Mouse (Mus musculus) liver, embryonic 16.5 days (tissue): ENCODE measurements at regions not wholly inside any gene's neighbourhood (a gene's known extent, or its start where the extent isn't known, plus 50 kb on each side); places are given as distances from the start of the nearest gene placed in this dataset.

Source experiments
- ATAC-seq: fragments of 200-750 bp; cut with Nextera tagmentation; 2 replicates; pipeline ENCODE4 v1.8.0; 2017; ENCODE audit warnings: low read depth, mild to moderate bottlenecking, moderate number of reproducible peaks, moderate library complexity
- H3K27ac ChIP-seq: fragments of 300-500 bp; sonication (generic); 2 replicates; pipeline ENCODE4 v1.5.1; 2014; ENCODE audit warnings: mild to moderate bottlenecking, low read length
- H3K27me3 ChIP-seq: fragments of 300-500 bp; sonication (generic); 2 replicates; pipeline ENCODE4 v1.6.1; 2014; ENCODE audit warnings: low read depth, low read length, mixed read lengths; ENCODE audit not compliant: control insufficient read depth, insufficient read depth
- H3K36me3 ChIP-seq: fragments of 300-500 bp; sonication (generic); 2 replicates; pipeline ENCODE4 v1.6.1; 2014; ENCODE audit warnings: mild to moderate bottlenecking; ENCODE audit not compliant: control insufficient read depth, insufficient read depth
- H3K4me1 ChIP-seq: fragments of 300-500 bp; sonication (generic); 2 replicates; pipeline ENCODE4 v1.6.1; 2014; ENCODE audit warnings: low read depth, low read length, mixed read lengths; ENCODE audit not compliant: control insufficient read depth
- H3K4me2 ChIP-seq: fragments of 300-500 bp; sonication (generic); 2 replicates; pipeline ENCODE4 v1.6.1; 2014; ENCODE audit warnings: low read depth, low read length, mixed read lengths
- H3K4me3 ChIP-seq: fragments of 300-500 bp; sonication (generic); 2 replicates; pipeline ENCODE4 v1.5.1; 2014; ENCODE audit warnings: low read depth, mild to moderate bottlenecking, low read length
- H3K9ac ChIP-seq: fragments of 300-500 bp; sonication (generic); 2 replicates; pipeline ENCODE4 v1.6.1; 2014; ENCODE audit warnings: low read depth, low read length
- H3K9me3 ChIP-seq: fragments of 300-500 bp; sonication (generic); replicated peaks from 2 replicates; pipeline ENCODE4 v1.6.1; 2016; ENCODE audit warnings: low read length; ENCODE audit not compliant: control insufficient read depth
- WGBS: fragments of 180-500 bp; shearing (Covaris S2); extraction: QIAGEN DNeasy Blood & Tissue Kit; methylation state at CpG from one replicate; pipeline ENCODE4 v1.1.7; 2014; ENCODE audit not compliant: insufficient replicate concordance; 5-methylcytosine and 5-hydroxymethylcytosine counted together

DNA sequence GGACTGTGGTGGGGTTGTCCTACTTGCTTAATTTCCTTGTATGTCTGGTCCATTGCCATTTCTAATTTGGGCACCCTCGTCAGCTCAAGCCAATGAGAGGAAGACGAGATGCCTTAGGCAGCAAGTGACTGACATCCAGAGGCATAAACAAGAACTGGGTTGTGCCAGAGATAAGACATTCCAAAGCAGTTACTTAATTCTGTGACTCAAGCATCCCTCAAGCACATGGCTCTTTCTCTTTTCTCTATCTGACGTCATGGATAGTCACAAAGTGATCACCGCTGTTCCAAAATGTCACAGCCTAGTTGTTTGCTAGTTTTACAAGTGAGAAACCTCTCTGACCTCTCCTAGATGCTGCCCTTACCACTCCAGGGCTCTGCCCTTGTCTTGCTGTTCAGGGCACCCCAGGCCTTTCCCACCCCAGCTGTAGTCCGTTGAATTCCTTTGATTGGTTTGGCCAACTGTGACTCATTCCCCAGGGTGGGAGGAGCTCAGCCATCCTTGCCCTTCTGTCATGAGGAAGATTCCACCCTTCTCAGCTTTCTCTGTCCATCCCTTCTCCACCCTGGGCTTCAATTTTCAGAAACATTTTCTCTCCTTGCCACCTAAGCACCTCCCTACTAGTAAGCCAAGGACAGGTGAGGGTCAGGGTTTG lies 78.9 kb downstream of the Chst1 start:
- no peaks in the 10 kb centered on the region for H3K9me3 ChIP-seq
- no peaks in the 10 kb centered on the region for H3K4me1 ChIP-seq
- no peak overlapping the region for H3K27ac ChIP-seq
- no peaks in the 10 kb centered on the region for H3K36me3 ChIP-seq
- no peak overlapping the region for H3K4me2 ChIP-seq
- WGBS = 48% methylated on average over 5 of the region's 5 CpGs
- no peak overlapping the region for H3K4me3 ChIP-seq
- ATAC-seq = no peak
- H3K27me3 ChIP-seq = no peaks in the 10 kb centered on the region
- H3K9ac ChIP-seq = no peak overlapping the region

DNA sequence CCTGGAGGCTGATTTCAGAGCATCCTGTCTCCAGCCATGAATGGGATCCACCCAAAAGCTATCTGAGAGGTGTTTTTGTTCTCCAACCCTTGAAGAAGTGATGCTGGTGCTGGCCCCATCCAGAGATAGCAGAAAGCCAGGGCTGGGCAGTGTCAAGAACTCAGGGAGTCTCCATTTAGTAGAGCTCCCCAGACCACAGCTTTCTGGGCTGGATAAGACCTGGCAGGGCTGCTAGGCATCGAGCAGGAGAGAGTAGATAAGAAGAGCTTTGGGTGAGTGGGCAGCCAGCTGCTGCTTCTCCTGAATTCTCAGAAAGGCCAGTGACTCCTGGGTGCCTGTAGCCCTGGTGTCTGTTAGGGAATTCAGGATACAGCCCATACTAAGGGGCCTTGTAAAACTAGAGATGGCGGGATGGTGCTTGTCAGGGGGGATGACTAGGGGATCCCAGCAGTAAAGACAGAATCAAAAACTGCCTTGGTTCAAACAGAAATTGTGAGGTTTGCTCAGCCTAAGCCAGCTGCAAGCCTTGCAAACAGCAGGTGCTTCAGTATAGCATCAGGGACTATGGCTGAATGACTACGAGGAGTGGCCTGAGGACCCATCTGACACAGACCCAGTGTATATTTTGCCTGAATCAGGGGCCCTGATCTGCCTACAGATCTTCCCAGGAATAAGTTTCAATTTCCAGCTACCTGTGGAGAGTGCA lies 79.6 kb downstream of the Chst1 start:
- Histone ChIP-seq H3K4me1 (no peaks in the 10 kb centered on the region), H3K27me3 (no peaks in the 10 kb centered on the region), H3K9me3 (no peaks in the 10 kb centered on the region), H3K36me3 (no peaks in the 10 kb centered on the region), H3K4me2 (no peak overlapping the region), H3K9ac (no peak overlapping the region), H3K27ac (no peak overlapping the region), H3K4me3 (no peak overlapping the region)
- ATAC-seq = 0 out of 2 replicates have a peak, but pooled peaks have one; percentile 41
- WGBS = 50% methylated on average over 3 of the region's 3 CpGs

DNA sequence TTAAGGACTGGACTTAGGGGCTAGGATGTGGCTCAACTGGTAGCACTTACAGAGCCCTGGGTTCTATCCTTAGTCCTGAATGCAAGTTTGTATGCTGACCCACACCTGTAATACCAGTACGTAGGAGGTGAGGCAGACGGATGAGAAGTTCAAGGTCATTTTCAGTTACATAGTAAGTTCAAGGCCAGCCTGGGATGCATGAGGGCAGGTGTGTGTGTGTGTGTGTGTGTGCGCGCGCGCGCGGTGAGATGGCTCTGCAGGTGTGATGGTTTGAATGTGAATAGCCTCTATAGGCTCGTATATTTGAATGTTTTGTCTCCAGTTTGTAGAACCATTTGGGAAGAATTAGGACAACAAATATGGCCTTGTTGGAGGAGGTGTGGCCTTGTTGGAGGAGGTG lies 82.7 kb downstream of the Chst1 start:
- H3K4me3 ChIP-seq = no peak overlapping the region
- no peaks in the 10 kb centered on the region for H3K4me1 ChIP-seq
- H3K27me3 ChIP-seq = no peaks in the 10 kb centered on the region
- no peaks in the 10 kb centered on the region for H3K9me3 ChIP-seq
- H3K4me2 ChIP-seq = no peak overlapping the region
- ATAC-seq = no peak
- H3K9ac ChIP-seq = no peak overlapping the region
- no peak overlapping the region for H3K27ac ChIP-seq
- 88% methylated on average over 9 of the region's 9 CpGs for WGBS
- H3K36me3 ChIP-seq = no peaks in the 10 kb centered on the region

DNA sequence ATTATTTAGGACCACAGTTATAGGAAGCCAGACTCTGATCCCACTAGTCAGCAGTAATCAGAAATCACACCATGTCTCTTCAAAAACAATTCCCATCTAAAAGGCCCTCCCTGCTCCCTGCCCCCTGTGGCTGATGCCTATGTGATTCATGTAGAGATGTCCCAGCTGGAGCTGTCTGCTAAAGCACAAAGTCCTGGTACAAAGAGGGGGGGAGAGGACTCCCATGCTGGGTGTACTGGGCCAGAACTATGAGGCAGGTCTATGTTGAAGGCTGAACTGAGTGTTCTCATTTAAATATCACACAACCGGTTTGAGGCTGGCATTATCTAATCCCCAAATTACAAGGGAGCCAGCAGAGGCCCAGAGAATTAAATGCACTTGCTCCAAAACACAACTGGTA lies 88.2 kb downstream of the Chst1 start:
- WGBS = 55% methylated on average over 1 of the region's 1 CpGs
- no peak for ATAC-seq

DNA sequence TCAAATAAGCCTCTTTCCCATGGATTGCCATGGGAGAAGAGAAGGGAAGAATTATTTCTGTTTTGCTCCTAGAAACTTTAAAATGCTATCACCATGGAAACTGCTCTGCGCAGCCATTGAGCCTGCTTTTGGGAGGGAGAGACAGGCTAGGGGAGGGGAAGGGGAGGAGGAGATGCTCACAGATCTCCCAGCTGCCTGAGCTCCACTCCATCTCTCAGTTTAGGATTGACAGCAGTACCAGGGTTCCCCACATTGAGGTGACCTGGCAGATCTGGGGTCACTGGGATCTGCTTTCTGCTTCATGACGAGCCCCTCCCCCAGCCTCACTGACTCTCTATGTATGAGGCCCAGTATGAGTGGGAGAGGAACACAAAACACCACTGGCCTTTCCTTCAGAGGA lies 89.7 kb downstream of the Chst1 start:
- Histone ChIP-seq H3K4me2 (no peak overlapping the region), H3K36me3 (no peaks in the 10 kb centered on the region), H3K27ac (no peak overlapping the region), H3K27me3 (no peaks in the 10 kb centered on the region), H3K4me3 (no peak overlapping the region), H3K9me3 (no peaks in the 10 kb centered on the region), H3K9ac (no peak overlapping the region), H3K4me1 (no peaks in the 10 kb centered on the region)
- no peak for ATAC-seq
- WGBS = 50% methylated on average over 2 of the region's 2 CpGs

More for the DNA sequence above, 88.2 kb downstream of the Chst1 start:
- H3K27ac ChIP-seq = no peak overlapping the region
- no peak overlapping the region for H3K4me3 ChIP-seq
- no peaks in the 10 kb centered on the region for H3K4me1 ChIP-seq
- H3K36me3 ChIP-seq = no peaks in the 10 kb centered on the region
- no peak overlapping the region for H3K4me2 ChIP-seq
- no peaks in the 10 kb centered on the region for H3K27me3 ChIP-seq
- H3K9me3 ChIP-seq = no peaks in the 10 kb centered on the region
- no peak overlapping the region for H3K9ac ChIP-seq

DNA sequence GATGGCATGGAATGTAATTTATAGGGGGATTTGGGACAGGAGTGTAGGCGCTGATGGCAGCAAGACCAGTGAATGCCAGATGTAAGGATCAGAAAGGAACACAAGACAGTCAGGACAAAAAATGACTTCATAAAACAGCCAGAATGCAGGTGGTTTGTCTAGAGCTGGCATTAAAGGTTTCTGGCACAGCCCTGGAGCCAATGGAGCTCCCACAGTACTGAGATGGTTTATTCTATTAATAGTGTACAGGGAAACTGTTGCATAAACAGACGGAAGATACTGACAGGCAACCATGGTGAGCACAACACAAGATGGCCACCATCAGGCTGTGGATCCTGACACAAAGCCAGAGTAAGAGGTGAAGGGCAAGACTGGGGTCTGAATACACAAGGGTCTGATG lies 90.8 kb downstream of the Chst1 start:
- Histone ChIP-seq H3K36me3 (no peaks in the 10 kb centered on the region), H3K27ac (no peak overlapping the region), H3K4me3 (no peak overlapping the region), H3K4me2 (no peak overlapping the region), H3K4me1 (no peaks in the 10 kb centered on the region), H3K9me3 (no peaks in the 10 kb centered on the region), H3K9ac (no peak overlapping the region), H3K27me3 (no peaks in the 10 kb centered on the region)
- 50% methylated on average over 2 of the region's 2 CpGs for WGBS
- no peak for ATAC-seq

DNA sequence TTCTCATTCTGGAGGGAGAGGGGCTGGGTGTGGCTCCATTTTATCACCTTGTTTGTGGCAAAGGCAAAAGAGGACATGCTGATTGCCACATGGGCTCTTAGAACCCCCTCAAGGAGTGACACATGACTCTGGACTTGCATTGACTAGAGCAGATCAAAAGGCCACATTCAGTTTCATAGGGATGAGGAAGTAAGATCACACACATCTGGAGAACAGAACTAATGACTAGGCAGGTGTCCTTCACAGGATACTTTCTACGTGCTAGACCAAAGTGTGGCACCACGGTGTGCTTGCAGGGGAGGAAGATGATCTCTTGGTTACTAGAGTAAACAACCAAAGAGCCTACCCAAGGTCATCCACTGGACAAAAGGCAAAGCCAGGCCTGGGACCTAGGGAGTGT lies 91.9 kb downstream of the Chst1 start:
- Histone ChIP-seq H3K27me3 (no peaks in the 10 kb centered on the region), H3K9ac (no peak overlapping the region), H3K4me2 (no peak overlapping the region), H3K4me1 (no peaks in the 10 kb centered on the region), H3K27ac (no peak overlapping the region), H3K9me3 (no peaks in the 10 kb centered on the region), H3K36me3 (no peaks in the 10 kb centered on the region), H3K4me3 (no peak overlapping the region)
- WGBS = 55% methylated on average over 2 of the region's 2 CpGs
- no peak for ATAC-seq

DNA sequence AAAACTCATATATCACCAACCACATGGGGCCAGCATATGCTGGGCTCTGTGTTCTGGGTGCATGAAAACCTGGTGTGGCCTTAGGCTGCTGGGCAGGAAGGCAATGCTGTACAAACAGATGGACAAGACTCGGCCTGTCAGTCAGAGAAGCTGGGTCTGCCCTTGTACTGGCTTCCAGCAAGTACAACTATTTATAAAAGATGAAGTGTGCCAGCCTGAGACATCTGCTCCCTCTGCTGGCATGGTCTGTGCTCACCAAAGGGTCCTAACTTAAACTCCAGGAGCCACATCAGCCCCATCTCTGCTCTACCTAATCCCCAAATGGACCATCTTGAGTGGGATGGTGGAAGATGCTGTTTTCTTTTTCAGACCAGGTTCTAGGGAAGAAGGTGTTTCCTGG lies 93.1 kb downstream of the Chst1 start:
- Histone ChIP-seq H3K9ac (no peak overlapping the region), H3K4me1 (no peaks in the 10 kb centered on the region), H3K9me3 (no peaks in the 10 kb centered on the region), H3K27ac (no peak overlapping the region), H3K4me2 (no peak overlapping the region), H3K27me3 (no peaks in the 10 kb centered on the region), H3K4me3 (no peak overlapping the region), H3K36me3 (no peaks in the 10 kb centered on the region)
- WGBS = 38% methylated on average over 1 of the region's 1 CpGs
- no peak for ATAC-seq

DNA sequence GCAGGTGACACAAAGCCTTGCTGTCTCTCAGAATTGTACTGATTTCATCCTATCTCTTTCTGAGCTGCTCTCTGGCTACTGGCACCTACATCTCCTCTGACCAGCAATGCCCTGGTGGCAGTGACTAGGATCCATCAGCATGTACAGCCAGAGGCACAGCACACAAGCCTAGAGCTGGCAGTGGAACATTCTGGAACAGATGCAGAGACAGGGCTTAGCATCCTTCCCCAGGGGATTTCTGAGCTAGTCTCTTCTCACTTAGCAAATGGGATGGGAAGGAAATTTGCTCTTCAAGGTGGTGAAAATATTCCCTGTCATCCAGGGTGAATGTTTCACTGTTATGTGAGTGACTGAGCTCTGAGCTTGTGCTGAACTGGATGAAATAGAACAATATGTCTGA lies 93.5 kb downstream of the Chst1 start:
- no peaks in the 10 kb centered on the region for H3K36me3 ChIP-seq
- H3K27ac ChIP-seq = no peak overlapping the region
- H3K4me2 ChIP-seq = no peak overlapping the region
- no peaks in the 10 kb centered on the region for H3K27me3 ChIP-seq
- H3K9me3 ChIP-seq = no peaks in the 10 kb centered on the region
- H3K4me3 ChIP-seq = no peak overlapping the region
- no peak for ATAC-seq
- H3K4me1 ChIP-seq = no peaks in the 10 kb centered on the region
- H3K9ac ChIP-seq = no peak overlapping the region
